Mouse (Mus musculus) small intestine, adult 2 months (tissue): ENCODE measurements around the gene Hoxc4.

ENCODE experiments used
- CTCF ChIP-seq: fragments of 200-500 bp; IDR thresholded peaks from 2 replicates; pipeline ENCODE4 v1.5.1; 2012; ENCODE audit warnings: low read depth, mild to moderate bottlenecking, control low read depth, inconsistent platforms, low read length, moderate library complexity, mixed read lengths; ENCODE audit not compliant: insufficient replicate concordance, insufficient read length; ENCODE audit errors: extremely low read depth
- POLR2A ChIP-seq: fragments of 200-500 bp; IDR thresholded peaks from 2 replicates; pipeline ENCODE4 v1.6.1; 2012; ENCODE audit warnings: low read depth, mild to moderate bottlenecking, control low read depth, inconsistent platforms, low read length, moderate library complexity

GRCm38 (mm10) chr15:102984925-102985324 lies 33.8 kb upstream of the Hoxc4 start:
- TF ChIP-seq CTCF (no peak), POLR2A (no peak)
